Mouse (Mus musculus): Measurements from ENCODE around the gene Hspa12a. TPM values are rescaled to one million over a fixed set of nuclear protein-coding genes. Genes with fewer than 3 reads are reported as not detected.

The Hspa12a gene
- polyA plus RNA-seq, 1 experiment from 2014 or later = 0.53 TPM

GRCm38 (mm10) chr19:58833639-58834180 lies 109.7 kb downstream of the Hspa12a start:
- Histone ChIP-seq H3K4me1 (replicated peaks) (no peaks in the 10 kb centered on the region), H3K4me2 (no peak overlapping the region), H3K36me3 (no peaks in the 10 kb centered on the region), H3K27me3 (no peaks in the 10 kb centered on the region), H3K27ac (no peak overlapping the region), H3K9ac (no peak overlapping the region), H3K4me3 (replicated peaks) (no peak overlapping the region), H3K9me3 (replicated peaks) (no peaks in the 10 kb centered on the region)
- WGBS (ENCODE audit: insufficient replicate concordance) = 65% methylated on average over 13 of the region's 13 CpGs
- ATAC-seq (ENCODE audit: low read depth) = no peak
- no peak for DNase-seq

GRCm38 (mm10) chr19:58832988-58833387 lies 110.5 kb downstream of the Hspa12a start:
- ATAC-seq (ENCODE audit: low read depth) (no peak), DNase-seq (no peak)
- WGBS (ENCODE audit: insufficient replicate concordance) = 48% methylated on average over 2 of the region's 2 CpGs
- no peaks in the 10 kb centered on the region for H3K4me1 ChIP-seq (replicated peaks)
- H3K4me2 ChIP-seq = no peak overlapping the region
- no peak overlapping the region for H3K4me3 ChIP-seq (replicated peaks)
- H3K27ac ChIP-seq = no peak overlapping the region
- H3K36me3 ChIP-seq = no peaks in the 10 kb centered on the region
- no peak overlapping the region for H3K9ac ChIP-seq
- H3K27me3 ChIP-seq = no peaks in the 10 kb centered on the region
- no peaks in the 10 kb centered on the region for H3K9me3 ChIP-seq (replicated peaks)

GRCm38 (mm10) chr19:58831280-58831922 lies 112.1 kb downstream of the Hspa12a start:
- H3K9me3 ChIP-seq (replicated peaks) = no peaks in the 10 kb centered on the region
- no peaks in the 10 kb centered on the region for H3K27me3 ChIP-seq
- no peak overlapping the region for H3K4me3 ChIP-seq (replicated peaks)
- WGBS (ENCODE audit: insufficient replicate concordance) = 76% methylated on average over 9 of the region's 9 CpGs
- no peak overlapping the region for H3K4me2 ChIP-seq
- no peak for DNase-seq
- H3K4me1 ChIP-seq (replicated peaks) = no peaks in the 10 kb centered on the region
- H3K27ac ChIP-seq = no peak overlapping the region
- no peak overlapping the region for H3K9ac ChIP-seq
- H3K36me3 ChIP-seq = no peaks in the 10 kb centered on the region
- no peak for ATAC-seq (ENCODE audit: low read depth)

GRCm38 (mm10) chr19:58830182-58830581 lies 113.3 kb downstream of the Hspa12a start:
- no peaks in the 10 kb centered on the region for H3K27me3 ChIP-seq
- H3K4me2 ChIP-seq = no peak overlapping the region
- H3K4me1 ChIP-seq (replicated peaks) = no peaks in the 10 kb centered on the region
- no peaks in the 10 kb centered on the region for H3K36me3 ChIP-seq
- H3K9me3 ChIP-seq (replicated peaks) = no peaks in the 10 kb centered on the region
- ATAC-seq (ENCODE audit: low read depth) (no peak), DNase-seq (no peak)
- no peak overlapping the region for H3K9ac ChIP-seq
- WGBS (ENCODE audit: insufficient replicate concordance) = 74% methylated on average over 7 of the region's 7 CpGs
- no peak overlapping the region for H3K27ac ChIP-seq
- H3K4me3 ChIP-seq (replicated peaks) = no peak overlapping the region

- ATAC-seq (ENCODE audit: low read depth) = no peak
- WGBS (ENCODE audit: insufficient replicate concordance) = 66% methylated on average over 5 of the region's 5 CpGs
- no peak overlapping the region for H3K4me3 ChIP-seq (replicated peaks)
- no peaks in the 10 kb centered on the region for H3K4me1 ChIP-seq (replicated peaks)
- no peak overlapping the region for H3K9ac ChIP-seq
- no peak overlapping the region for H3K4me2 ChIP-seq
- H3K27ac ChIP-seq = no peak overlapping the region
- no peaks in the 10 kb centered on the region for H3K27me3 ChIP-seq
- no peaks in the 10 kb centered on the region for H3K36me3 ChIP-seq
- no peaks in the 10 kb centered on the region for H3K9me3 ChIP-seq (replicated peaks)
- DNase-seq = no peak
These were observed 113.9 kb downstream of the Hspa12a start for GRCm38 (mm10) chr19:58829575-58829974.

- no peak overlapping the region for H3K4me3 ChIP-seq (replicated peaks)
- DNase-seq (no peak), ATAC-seq (ENCODE audit: low read depth) (no peak)
- no peak overlapping the region for H3K27ac ChIP-seq
- WGBS (ENCODE audit: insufficient replicate concordance) = 51% methylated on average over 7 of the region's 7 CpGs
- no peaks in the 10 kb centered on the region for H3K36me3 ChIP-seq
- no peak overlapping the region for H3K9ac ChIP-seq
- H3K4me1 ChIP-seq (replicated peaks) = no peaks in the 10 kb centered on the region
- no peaks in the 10 kb centered on the region for H3K9me3 ChIP-seq (replicated peaks)
- H3K4me2 ChIP-seq = no peak overlapping the region
- H3K27me3 ChIP-seq = no peaks in the 10 kb centered on the region
These were observed 115.8 kb downstream of the Hspa12a start for GRCm38 (mm10) chr19:58827656-58828055.

- no peaks in the 10 kb centered on the region for H3K36me3 ChIP-seq
- no peaks in the 10 kb centered on the region for H3K4me1 ChIP-seq (replicated peaks)
- H3K9ac ChIP-seq = no peak overlapping the region
- no peak for ATAC-seq (ENCODE audit: low read depth)
- no peaks in the 10 kb centered on the region for H3K27me3 ChIP-seq
- no peak overlapping the region for H3K4me2 ChIP-seq
- no peak overlapping the region for H3K4me3 ChIP-seq (replicated peaks)
- H3K9me3 ChIP-seq (replicated peaks) = no peaks in the 10 kb centered on the region
- 42% methylated on average over 1 of the region's 1 CpGs for WGBS (ENCODE audit: insufficient replicate concordance)
- no peak for DNase-seq
- no peak overlapping the region for H3K27ac ChIP-seq
These were observed 119.1 kb downstream of the Hspa12a start for GRCm38 (mm10) chr19:58824316-58824715.

GRCm38 (mm10) chr19:58823301-58823700 lies 120.2 kb downstream of the Hspa12a start:
- H3K9ac ChIP-seq = no peak overlapping the region
- no peaks in the 10 kb centered on the region for H3K9me3 ChIP-seq (replicated peaks)
- ATAC-seq (ENCODE audit: low read depth) (no peak), DNase-seq (no peak)
- WGBS (ENCODE audit: insufficient replicate concordance) = 66% methylated on average over 3 of the region's 3 CpGs
- H3K4me2 ChIP-seq = no peak overlapping the region
- H3K27ac ChIP-seq = no peak overlapping the region
- H3K4me1 ChIP-seq (replicated peaks) = no peaks in the 10 kb centered on the region
- H3K27me3 ChIP-seq = no peaks in the 10 kb centered on the region
- no peak overlapping the region for H3K4me3 ChIP-seq (replicated peaks)
- H3K36me3 ChIP-seq = no peaks in the 10 kb centered on the region

- 64% methylated on average over 20 of the region's 20 CpGs for WGBS (ENCODE audit: insufficient replicate concordance)
- H3K4me3 ChIP-seq (replicated peaks) = no peak overlapping the region
These were observed 120.8 kb downstream of the Hspa12a start for GRCm38 (mm10) chr19:58822454-58823200.

GRCm38 (mm10) chr19:58818571-58819415 lies 124.7 kb downstream of the Hspa12a start:
- WGBS (ENCODE audit: insufficient replicate concordance) = 57% methylated on average over 14 of the region's 14 CpGs
- Histone ChIP-seq H3K4me2 (no peak overlapping the region), H3K9ac (no peak overlapping the region), H3K4me1 (replicated peaks) (no peaks in the 10 kb centered on the region), H3K9me3 (replicated peaks) (no peaks in the 10 kb centered on the region), H3K27ac (no peak overlapping the region), H3K36me3 (no peaks in the 10 kb centered on the region), H3K4me3 (replicated peaks) (no peak overlapping the region), H3K27me3 (no peaks in the 10 kb centered on the region)
- ATAC-seq (ENCODE audit: low read depth) (no peak), DNase-seq (no peak)

More at GRCm38 (mm10) chr19:58822454-58823200, 120.8 kb downstream of the Hspa12a start:
- no peaks in the 10 kb centered on the region for H3K9me3 ChIP-seq (replicated peaks)
- H3K4me2 ChIP-seq = no peak overlapping the region
- ATAC-seq (ENCODE audit: low read depth) = no peak
- no peaks in the 10 kb centered on the region for H3K4me1 ChIP-seq (replicated peaks)
- no peaks in the 10 kb centered on the region for H3K36me3 ChIP-seq
- no peak for DNase-seq
- H3K27me3 ChIP-seq = no peaks in the 10 kb centered on the region
- H3K27ac ChIP-seq = no peak overlapping the region
- no peak overlapping the region for H3K9ac ChIP-seq

- WGBS (ENCODE audit: insufficient replicate concordance) = 71% methylated on average over 11 of the region's 11 CpGs
- Histone ChIP-seq H3K36me3 (no peaks in the 10 kb centered on the region), H3K4me3 (replicated peaks) (no peak overlapping the region), H3K4me2 (no peak overlapping the region), H3K9me3 (replicated peaks) (no peaks in the 10 kb centered on the region), H3K9ac (no peak overlapping the region), H3K4me1 (replicated peaks) (no peaks in the 10 kb centered on the region), H3K27ac (no peak overlapping the region), H3K27me3 (no peaks in the 10 kb centered on the region)
- DNase-seq (no peak), ATAC-seq (ENCODE audit: low read depth) (no peak)
These were observed 126.1 kb downstream of the Hspa12a start for GRCm38 (mm10) chr19:58817398-58817797.

All from liver, embryonic 13.5 days (tissue).